ENCODE assay signal across 10 mouse cellular contexts in the genomic region with DNA sequence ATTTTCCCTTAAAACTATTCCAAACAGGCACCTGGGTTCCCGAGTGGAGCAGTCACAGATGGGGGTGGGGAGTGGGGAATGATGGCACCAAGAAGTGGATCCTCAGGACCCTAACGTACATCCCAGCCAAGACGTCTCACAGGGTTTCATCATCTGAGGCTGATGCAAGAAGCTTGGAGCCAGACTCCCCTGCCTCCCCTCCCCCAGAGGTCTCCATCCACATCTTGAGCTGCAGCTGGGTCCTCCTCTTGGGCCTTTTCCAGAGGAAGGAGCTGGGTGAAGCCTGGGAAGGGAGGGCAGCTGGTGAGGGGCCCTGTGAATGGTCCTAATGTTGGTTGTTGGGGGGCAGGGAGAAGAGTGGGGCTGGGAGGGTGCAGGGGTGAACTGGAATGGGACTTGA. TPM values are rescaled to one million over a fixed set of nuclear protein-coding genes. Genes with fewer than 3 reads are reported as not detected.
DNase-seq lines count a peak whose midpoint lies in the region; ATAC-seq and TF ChIP-seq lines count a peak whose summit lies in the region.
"Had no signal": no experiment of that assay in that cellular context is flagged by ENCODE, and none has a peak within 500 bp of the region (broad histone marks: within the 10 kb centered on the region; RNA-seq: fewer than 3 reads in every experiment).

No protein-coding gene starts in this region.

- WGBS in kidney, embryonic 14.5 days = 57% methylated on average over 3 of the region's 3 CpGs
- 37% methylated on average over 3 of the region's 3 CpGs for WGBS in forebrain, embryonic 16.5 days
- 67% methylated on average over 3 of the region's 3 CpGs for WGBS in liver, embryonic 15.5 days (ENCODE audit: insufficient replicate concordance)

- no peaks in the 10 kb centered on the region for H3K36me3 ChIP-seq in kidney, embryonic 14.5 days (ENCODE audit: control insufficient read depth, insufficient read depth, low read length)
- peaks cover 0 to 34% of the 10 kb centered on the region in 2 experiments; a peak in 2 of 4 replicates for H3K36me3 ChIP-seq in MEL (ENCODE audit: control insufficient read depth in 1 of 2, insufficient read depth in 2 of 2, low read length in 2 of 2)
- no peaks in the 10 kb centered on the region for H3K36me3 ChIP-seq in forebrain, embryonic 16.5 days (ENCODE audit: control insufficient read depth, insufficient read depth)
- H3K36me3 ChIP-seq in liver, embryonic 15.5 days (replicated peaks) = no peaks in the 10 kb centered on the region

- peaks cover 50% of the 10 kb centered on the region for H3K4me1 ChIP-seq in kidney, embryonic 14.5 days (ENCODE audit: control insufficient read depth, insufficient read depth, low read length)
- H3K4me1 ChIP-seq in MEL (ENCODE audit: control insufficient read depth in 1 of 2, insufficient read depth in 2 of 2, low read length in 2 of 2) = peaks cover 37 to 62% of the 10 kb centered on the region in 2 experiments
- H3K4me1 ChIP-seq in forebrain, embryonic 16.5 days (replicated peaks; ENCODE audit: control insufficient read depth, insufficient read depth, low read length) = peaks cover 42% of the 10 kb centered on the region
- peaks cover 76% of the 10 kb centered on the region for H3K4me1 ChIP-seq in liver, embryonic 15.5 days (replicated peaks)

- H3K79me2 ChIP-seq in MEL (ENCODE audit: control insufficient read depth, insufficient read depth, low read length, poor library complexity) = peaks cover 18% of the 10 kb centered on the region

- no peak overlapping the region for H3K9ac ChIP-seq in kidney, embryonic 14.5 days (ENCODE audit: low read depth, low read length)
- peak overlapping the region; percentile 58 for H3K9ac ChIP-seq in MEL (ENCODE audit: control insufficient read depth, low read depth, low read length, poor library complexity, severe bottlenecking)
- peak overlapping the region; percentile 36; the same call in 1 of the 2 replicates for H3K9ac ChIP-seq in forebrain, embryonic 16.5 days (replicated peaks; ENCODE audit: low read depth, low read length)
- H3K9ac ChIP-seq in liver, embryonic 15.5 days = no peak overlapping the region

- H3K9me3 ChIP-seq in kidney, embryonic 14.5 days (ENCODE audit: control insufficient read depth, low read length) = no peaks in the 10 kb centered on the region
- no peaks in the 10 kb centered on the region for H3K9me3 ChIP-seq in MEL (replicated peaks; ENCODE audit: insufficient read depth, low read length)
- no peaks in the 10 kb centered on the region for H3K9me3 ChIP-seq in forebrain, embryonic 16.5 days (ENCODE audit: control insufficient read depth, low read length)
- no peaks in the 10 kb centered on the region for H3K9me3 ChIP-seq in liver, embryonic 15.5 days (replicated peaks)

- no peak for TF ChIP-seq CTCF in MEL (IDR thresholded peaks at IDR 0.05 in 2 of 3, conservative IDR thresholded peaks at IDR 0.05 in 1 of 3; ENCODE audit: control insufficient read depth in 1 of 3, insufficient read depth in 1 of 3, low read depth in 2 of 3, low read length in 3 of 3, poor library complexity in 1 of 3, severe bottlenecking in 1 of 3)

- peak in 1 of 2 experiments; percentile 56; a peak in 1 of 4 replicates for TF ChIP-seq EP300 in MEL (IDR thresholded peaks at IDR 0.05; ENCODE audit: low read depth in 1 of 2, low read length in 2 of 2)

- TF ChIP-seq RAD21 in MEL (IDR thresholded peaks at IDR 0.05; ENCODE audit: low read depth, low read length) = no peak

- H3K27me3 ChIP-seq in kidney, embryonic 14.5 days (ENCODE audit: control insufficient read depth, insufficient read depth, low read length) = peaks cover 3% of the 10 kb centered on the region; the same call in 1 of the 2 replicates
- no peaks in the 10 kb centered on the region for H3K27me3 ChIP-seq in MEL (ENCODE audit: control insufficient read depth in 1 of 2, insufficient read depth in 2 of 2, low read length in 2 of 2)
- no peaks in the 10 kb centered on the region for H3K27me3 ChIP-seq in forebrain, embryonic 16.5 days (replicated peaks; ENCODE audit: control insufficient read depth, insufficient read depth, low read length)
- H3K27me3 ChIP-seq in liver, embryonic 15.5 days = peaks cover 29% of the 10 kb centered on the region

- no peak for TF ChIP-seq POLR2A in MEL (IDR thresholded peaks at IDR 0.05; ENCODE audit: control insufficient read depth in 1 of 2, insufficient read depth in 1 of 2, low read depth in 1 of 2, low read length in 2 of 2, poor library complexity in 1 of 2)

- no peak for ATAC-seq in kidney, embryonic 14.5 days (ENCODE audit: low FRiP score, low TSS enrichment)
- ATAC-seq in forebrain, embryonic 16.5 days = no peak
- no peak for ATAC-seq in liver, embryonic 15.5 days (ENCODE audit: insufficient read depth)

- H3K4me2 ChIP-seq in kidney, embryonic 14.5 days (replicated peaks; ENCODE audit: low read depth, low read length) = peak overlapping the region; percentile 10; the same call in 1 of the 2 replicates
- H3K4me2 ChIP-seq in forebrain, embryonic 16.5 days (ENCODE audit: low read length) = peak overlapping the region; percentile 59
- H3K4me2 ChIP-seq in liver, embryonic 15.5 days = peak overlapping the region; percentile 99

- no peak for DNase-seq in kidney, adult 11 months
- DNase-seq in MEL (ENCODE audit: low read depth, low spot score) (peak; percentile 54), adipocyte (ENCODE audit: low spot score) (no peak)
- no peak for DNase-seq in ovary, adult 18-20 months (ENCODE audit: low spot score)
- no peak for DNase-seq in thymus, postnatal 0 days (ENCODE audit: low spot score)
- DNase-seq: cerebellum, adult 2 months; spleen, adult 18-20 months had no signal

- H3K4me3 ChIP-seq in kidney, embryonic 14.5 days (ENCODE audit: low read length) = no peak overlapping the region
- H3K4me3 ChIP-seq in MEL (ENCODE audit: control insufficient read depth in 1 of 2, insufficient read depth in 1 of 2, low read depth in 2 of 2, low read length in 2 of 2) = peak overlapping the region; percentile 48 to 100; a peak in 2 of 4 replicates
- H3K4me3 ChIP-seq in forebrain, embryonic 16.5 days (replicated peaks; ENCODE audit: low read length) = peak overlapping the region; percentile 98
- H3K4me3 ChIP-seq in liver, embryonic 15.5 days (replicated peaks) = no peak overlapping the region

- no peak overlapping the region for H3K27ac ChIP-seq in kidney, embryonic 14.5 days (ENCODE audit: low read depth, low read length)
- peak overlapping the region; percentile 53; the same call in 1 of the 2 replicates for H3K27ac ChIP-seq in MEL (ENCODE audit: control insufficient read depth, low read depth, low read length)
- H3K27ac ChIP-seq in forebrain, embryonic 16.5 days (ENCODE audit: low read length) = 0 out of 2 replicates have a peak overlapping the region, but pooled peaks have one; percentile 0
- H3K27ac ChIP-seq in liver, embryonic 15.5 days (replicated peaks) = no peak overlapping the region

TF ChIP-seq in MEL, 35 proteins besides CTCF, POLR2A, EP300 and RAD21:
- TF ChIP-seq CHD1 (IDR thresholded peaks at IDR 0.05; ENCODE audit: low read depth, low read length) (no peak), TCF12 (IDR thresholded peaks at IDR 0.05; ENCODE audit: low read depth, low read length) (peak; percentile 57; the same call in 1 of the 2 replicates), MAZ (IDR thresholded peaks at IDR 0.05; ENCODE audit: low read depth, low read length) (no peak), POLR2AphosphoS2 (IDR thresholded peaks at IDR 0.05; ENCODE audit: low read length) (peak; percentile 36; the same call in 1 of the 2 replicates), ZC3H11A (IDR thresholded peaks at IDR 0.05; ENCODE audit: low read depth, low read length) (no peak), E2F4 (IDR thresholded peaks at IDR 0.05; ENCODE audit: borderline replicate concordance, low read depth, low read length) (no peak), KAT2A (conservative IDR thresholded peaks at IDR 0.05; ENCODE audit: low read depth, low read length) (peak; percentile 41)

RNA-seq across cellular contexts. Expression of a gene that starts 1.1 kb away (rescaled TPM):
- 3.2 and 3.3 TPM in 2 replicates for polyA plus RNA-seq in kidney, embryonic 14.5 days (2014; fragmentation: Nextera tagmentation; extraction: Ambion mirVana)
- 4.0 and 7.6 TPM in 2 replicates for total RNA-seq in MEL (2012; rRNA removed)
- 10 to 100 TPM in 1 of 2 experiments, not detected in 1; 34.0 TPM for polyA plus RNA-seq in MEL (2012; ENCODE audit: insufficient read depth in 1 of 2, insufficient read length in 2 of 2, low read depth in 1 of 2, low replicate concordance in 2 of 2, missing spikeins in 1 of 2)
- polyA plus RNA-seq in forebrain, embryonic 16.5 days (2015; fragmentation: Nextera tagmentation; extraction: Ambion mirVana) = 78.3 and 80.5 TPM in 2 replicates
- 1.1 and 1.5 TPM in 2 replicates for polyA plus RNA-seq in liver, embryonic 15.5 days (2015; fragmentation: Nextera tagmentation; extraction: Ambion mirVana)
- polyA plus RNA-seq in thymus, postnatal 0 days (2015; fragmentation: Nextera tagmentation; extraction: Ambion mirVana) = 14.8 and 20.3 TPM in 2 replicates

Comparison
In these comparisons a context has a peak if more than half of its experiments do, and no peak if none do; other contexts are left out.
1. H3K27ac ChIP-seq: peak in MEL (single experiment) and forebrain, embryonic 16.5 days (single experiment); none in kidney, embryonic 14.5 days (single experiment) and liver, embryonic 15.5 days (single experiment).
2. H3K4me2 ChIP-seq: peak in every context shown above with its lines; median percentile 99 in liver, embryonic 15.5 days; 59 in forebrain, embryonic 16.5 days; 10 in kidney, embryonic 14.5 days.
3. H3K4me3 ChIP-seq: peak in MEL (2 of 2) and forebrain, embryonic 16.5 days (single experiment); none in kidney, embryonic 14.5 days (single experiment) and liver, embryonic 15.5 days (single experiment).
4. H3K9ac ChIP-seq: peak in MEL (single experiment) and forebrain, embryonic 16.5 days (single experiment); none in kidney, embryonic 14.5 days (single experiment) and liver, embryonic 15.5 days (single experiment).